Mouse (Mus musculus) midbrain, embryonic 15.5 days (tissue): Measurements from ENCODE around the gene Lbhd1. TPM values are rescaled to one million over a fixed set of nuclear protein-coding genes. Genes with fewer than 3 reads are reported as not detected.
"Not testable (repeated sequence)": the region's sequence is repeated elsewhere in the genome, so short reads cannot be mapped to it uniquely, and the experiment has no call there.

Experiments
- ATAC-seq: fragments of 200-750 bp; cut with Nextera tagmentation; replicated peaks from 2 replicates; pipeline ENCODE4 v1.8.0; 2017; ENCODE audit warnings: moderate TSS enrichment
- H3K27ac ChIP-seq: fragments of 300-500 bp; sonication (generic); 2 replicates; pipeline ENCODE4 v1.5.1; 2015; ENCODE audit warnings: mild to moderate bottlenecking, inconsistent platforms
- H3K27me3 ChIP-seq: fragments of 300-500 bp; sonication (generic); replicated peaks from 2 replicates; pipeline ENCODE4 v1.6.1; 2015; ENCODE audit warnings: inconsistent platforms
- H3K36me3 ChIP-seq: fragments of 300-500 bp; sonication (generic); replicated peaks from 2 replicates; pipeline ENCODE4 v1.6.1; 2015; ENCODE audit warnings: inconsistent platforms
- H3K4me1 ChIP-seq: fragments of 300-500 bp; sonication (generic); 2 replicates; pipeline ENCODE4 v1.6.1; 2015; ENCODE audit warnings: inconsistent platforms
- H3K4me2 ChIP-seq: fragments of 300-500 bp; sonication (generic); 2 replicates; pipeline ENCODE4 v1.6.1; 2015; ENCODE audit warnings: inconsistent platforms, mild to moderate bottlenecking, moderate library complexity
- H3K4me3 ChIP-seq: fragments of 300-500 bp; sonication (generic); 2 replicates; pipeline ENCODE4 v1.5.1; 2015; ENCODE audit warnings: mild to moderate bottlenecking, inconsistent platforms
- H3K9ac ChIP-seq: fragments of 300-500 bp; sonication (generic); 2 replicates; pipeline ENCODE4 v1.6.1; 2015; ENCODE audit warnings: mild to moderate bottlenecking, inconsistent platforms
- H3K9me3 ChIP-seq: fragments of 300-500 bp; sonication (generic); 2 replicates; pipeline ENCODE4 v1.6.1; 2016; ENCODE audit warnings: inconsistent platforms
- WGBS: fragments of 180-500 bp; shearing (Covaris S2); methylation state at CpG from one replicate; pipeline ENCODE4 v1.1.7; 2015; ENCODE audit warnings: mixed read lengths; 5-methylcytosine and 5-hydroxymethylcytosine counted together
- polyA plus RNA-seq: library from polyadenylated mRNA; unstranded; fragments of >200 nt; fragmentation: Nextera tagmentation; extraction: Ambion mirVana; gene quantifications from 2 replicates; pipeline ENCODE4 v1.2.1, GENCODE M21; 2015

Lbhd1 gene
- polyA plus RNA-seq, 1 experiment from 2014 or later = 36.5 TPM

DNA sequence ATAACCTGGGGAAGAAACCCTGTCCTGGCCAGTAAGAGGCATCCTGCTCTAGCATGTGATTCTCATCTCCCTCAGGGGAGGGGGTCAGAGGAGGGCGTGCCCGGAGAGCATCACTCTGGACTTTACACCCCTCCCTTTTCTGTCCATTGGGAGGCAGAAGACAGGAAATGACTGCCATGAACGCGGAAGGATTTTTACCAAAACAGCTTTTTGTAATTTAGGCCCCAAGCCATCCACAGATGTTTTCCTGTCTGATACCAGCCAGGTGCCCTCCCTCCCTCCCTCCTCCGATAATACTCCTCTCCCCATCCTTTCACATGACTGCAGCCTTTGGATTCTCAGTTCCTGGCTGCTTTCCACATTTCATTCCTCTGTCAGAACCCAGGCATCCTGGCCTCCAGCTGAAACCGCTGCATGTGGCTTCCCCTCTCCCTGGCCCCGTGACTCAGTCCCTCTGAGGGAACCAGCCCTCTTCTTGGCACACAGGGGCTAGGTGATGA is 33.1 kb upstream of the Lbhd1 start, which contains the start of gene Lrrn4cl:
Gene Lrrn4cl, plus strand, starts transcription at position 367 of the 500 bp plus-strand sequence.
- no peaks in the 10 kb centered on the region for H3K4me1 ChIP-seq
- WGBS = 47% methylated on average over 7 of the region's 7 CpGs
- H3K36me3 ChIP-seq = peaks cover 28% of the 10 kb centered on the region
- no peak within 1 kb of the TSS for H3K27ac ChIP-seq
- H3K4me3 ChIP-seq = no peak within 1 kb of the TSS
- H3K9ac ChIP-seq = no peak within 1 kb of the TSS
- H3K9me3 ChIP-seq = no peaks in the 10 kb centered on the region
- ATAC-seq = 0 out of 2 replicates have a peak, but pooled peaks have one; percentile 41
- no peaks in the 10 kb centered on the region for H3K27me3 ChIP-seq
- no peak within 1 kb of the TSS for H3K4me2 ChIP-seq

DNA sequence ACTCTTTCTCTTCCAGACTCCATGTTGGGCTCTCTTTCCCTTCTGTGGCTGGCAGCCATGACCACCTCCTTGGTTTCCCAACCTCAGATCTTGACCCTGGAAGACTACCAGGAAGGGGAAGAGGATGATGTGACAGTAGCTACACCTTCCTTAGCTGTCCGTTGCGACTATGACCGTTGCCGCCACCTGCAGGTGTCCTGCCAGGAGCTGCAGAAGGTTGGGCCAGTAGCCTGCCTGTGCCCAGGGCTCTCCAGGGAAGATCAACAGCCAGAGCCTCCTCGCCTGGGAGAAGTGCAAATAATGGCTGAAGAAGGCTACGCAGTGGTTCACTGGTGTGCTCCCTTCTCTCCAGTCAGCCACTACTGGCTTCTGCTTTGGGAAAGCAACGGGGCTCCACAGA is 31.9 kb upstream of the Lbhd1 start:
- Histone ChIP-seq H3K36me3 (peaks cover 16% of the 10 kb centered on the region), H3K27me3 (no peaks in the 10 kb centered on the region), H3K4me2 (no peak overlapping the region), H3K9ac (no peak overlapping the region), H3K4me1 (no peaks in the 10 kb centered on the region), H3K4me3 (no peak overlapping the region), H3K9me3 (no peaks in the 10 kb centered on the region), H3K27ac (no peak overlapping the region)
- ATAC-seq = no peak
- 56% methylated on average over 7 of the region's 7 CpGs for WGBS

DNA sequence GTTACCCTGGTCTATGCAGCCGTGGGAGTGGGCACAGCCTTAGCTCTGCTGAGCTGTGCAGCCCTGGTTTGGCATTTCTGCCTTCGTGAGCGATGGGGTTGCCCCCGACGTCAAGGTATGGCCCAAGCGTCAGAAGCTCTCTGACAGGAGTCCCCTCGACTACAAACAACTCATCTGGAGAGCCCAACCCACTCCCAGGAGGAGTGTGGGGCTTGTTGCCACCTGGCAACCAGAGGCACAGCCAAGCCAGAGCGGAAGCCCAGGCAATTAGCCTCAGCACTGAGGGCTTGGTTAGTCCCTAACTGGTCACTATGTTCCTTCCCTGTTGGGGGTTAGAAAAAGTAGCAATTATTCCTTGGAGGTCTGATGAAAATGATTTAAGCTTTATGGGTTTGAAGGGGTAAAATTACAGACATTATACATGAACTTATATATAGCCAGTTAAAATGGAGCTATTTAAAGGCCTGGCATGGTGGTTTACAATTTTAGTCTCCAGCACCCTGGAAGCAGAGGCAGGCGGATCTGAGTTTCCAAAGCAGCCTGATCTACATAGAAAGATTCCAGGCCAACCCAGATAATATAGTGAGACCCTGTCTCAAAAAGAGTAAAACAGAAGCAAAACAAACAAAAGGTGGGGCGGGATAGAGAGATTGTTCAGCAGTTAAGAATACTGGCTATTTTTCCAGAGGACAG is 31.1 kb upstream of the Lbhd1 start:
- Histone ChIP-seq H3K27ac (no peak overlapping the region), H3K9ac (no peak overlapping the region), H3K4me1 (no peaks in the 10 kb centered on the region), H3K9me3 (no peaks in the 10 kb centered on the region), H3K36me3 (peaks cover 9% of the 10 kb centered on the region), H3K27me3 (no peaks in the 10 kb centered on the region), H3K4me3 (no peak overlapping the region), H3K4me2 (no peak overlapping the region)
- ATAC-seq = no peak
- WGBS = 65% methylated on average over 10 of the region's 10 CpGs

DNA sequence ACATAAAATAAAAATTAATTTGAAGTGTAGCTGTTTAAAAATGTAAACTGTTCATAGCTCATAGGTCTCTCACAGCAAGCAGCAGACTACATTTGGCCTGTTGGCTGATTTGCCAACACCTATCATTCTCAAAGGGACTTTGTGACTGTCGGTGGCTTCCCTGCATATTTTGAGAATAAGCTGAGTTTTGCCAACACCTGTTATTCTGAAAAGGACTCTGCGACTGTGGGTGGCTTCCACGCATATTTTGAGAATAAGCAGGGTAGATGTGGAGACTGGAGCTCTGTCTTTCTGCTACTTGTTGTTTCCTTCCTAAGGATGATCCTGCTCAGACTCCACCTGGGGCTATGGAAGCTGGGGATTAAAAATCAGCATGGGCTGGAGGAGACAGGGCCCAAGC is 30.4 kb upstream of the Lbhd1 start:
- no peaks in the 10 kb centered on the region for H3K27me3 ChIP-seq
- peaks cover 7% of the 10 kb centered on the region; the same call in 1 of the 2 replicates for H3K36me3 ChIP-seq
- 83% methylated on average over 3 of the region's 3 CpGs for WGBS
- no peak overlapping the region for H3K27ac ChIP-seq
- no peak overlapping the region for H3K4me3 ChIP-seq
- no peaks in the 10 kb centered on the region for H3K9me3 ChIP-seq
- ATAC-seq = no peak
- H3K4me2 ChIP-seq = no peak overlapping the region
- no peak overlapping the region for H3K9ac ChIP-seq
- no peaks in the 10 kb centered on the region for H3K4me1 ChIP-seq

DNA sequence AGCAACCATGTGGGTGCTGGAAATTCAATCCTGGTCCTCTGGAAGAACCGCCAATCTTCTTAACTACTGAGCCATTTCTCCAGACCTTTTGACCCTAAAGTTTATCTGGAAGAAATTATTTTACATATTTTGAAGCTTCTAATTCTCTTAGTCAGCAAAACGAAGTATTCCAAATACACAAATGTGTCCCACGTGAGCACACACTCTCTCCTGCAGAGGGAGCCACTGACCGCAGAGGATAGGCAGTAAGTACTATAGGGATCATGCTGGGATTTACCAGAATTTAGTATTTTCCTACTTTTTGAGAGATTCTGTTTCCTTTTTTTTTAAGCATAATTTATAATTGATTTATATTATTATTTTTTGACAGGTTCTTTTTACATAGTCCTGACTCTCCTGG is 25.8 kb upstream of the Lbhd1 start:
- WGBS = 41% methylated on average over 4 of the region's 4 CpGs
- H3K9me3 ChIP-seq = no peaks in the 10 kb centered on the region
- H3K4me3 ChIP-seq = no peak overlapping the region
- no peak overlapping the region for H3K4me2 ChIP-seq
- no peak overlapping the region for H3K27ac ChIP-seq
- no peaks in the 10 kb centered on the region for H3K4me1 ChIP-seq
- no peak for ATAC-seq
- no peaks in the 10 kb centered on the region for H3K36me3 ChIP-seq
- no peaks in the 10 kb centered on the region for H3K27me3 ChIP-seq
- no peak overlapping the region for H3K9ac ChIP-seq

DNA sequence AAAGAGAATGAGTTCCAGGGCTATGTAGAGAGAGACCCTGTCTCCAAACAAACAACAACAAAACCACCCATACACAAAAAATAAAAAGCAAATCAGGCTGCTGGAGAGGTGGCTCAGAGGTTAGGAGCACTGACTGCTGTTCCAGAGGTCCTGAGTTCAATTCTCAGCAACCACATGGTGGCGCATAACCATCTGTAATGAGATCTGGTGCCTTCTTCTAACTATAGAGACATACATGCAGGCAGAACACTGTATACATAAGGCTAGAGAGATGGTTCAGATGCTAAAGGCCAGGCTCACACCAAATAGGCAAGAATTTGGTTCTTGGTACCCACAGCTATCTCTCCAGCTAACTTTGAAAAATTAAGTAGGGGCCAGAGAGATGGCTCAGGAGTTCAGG is 24.5 kb upstream of the Lbhd1 start:
- Histone ChIP-seq H3K9me3 (no peaks in the 10 kb centered on the region), H3K9ac (no peak overlapping the region), H3K4me3 (no peak overlapping the region), H3K4me1 (no peaks in the 10 kb centered on the region), H3K27me3 (no peaks in the 10 kb centered on the region), H3K27ac (no peak overlapping the region), H3K4me2 (no peak overlapping the region), H3K36me3 (no peaks in the 10 kb centered on the region)
- WGBS = 20% methylated on average over 1 of the region's 1 CpGs
- no peak for ATAC-seq

DNA sequence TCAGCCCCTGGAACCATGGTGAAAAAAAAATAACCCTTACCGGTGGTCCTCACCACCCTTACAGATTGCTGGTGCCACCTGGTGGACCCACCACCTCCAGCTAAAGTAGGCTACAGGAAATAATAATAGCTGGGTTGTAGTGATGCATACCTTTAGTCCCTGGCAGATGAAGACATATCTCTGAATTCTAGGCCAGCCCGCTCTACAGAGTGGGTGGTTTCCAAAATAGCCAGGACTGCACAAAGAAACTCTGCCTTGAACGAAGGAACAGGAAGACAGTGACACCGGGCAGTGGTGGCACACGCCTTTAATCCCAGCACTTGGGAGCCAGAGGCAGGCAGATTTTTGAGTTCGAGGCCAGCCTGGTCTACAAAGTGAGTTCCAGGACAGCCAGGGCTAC is 19.3 kb upstream of the Lbhd1 start:
- Histone ChIP-seq H3K27ac (no peak overlapping the region), H3K27me3 (no peaks in the 10 kb centered on the region), H3K9me3 (no peaks in the 10 kb centered on the region), H3K4me1 (no peaks in the 10 kb centered on the region), H3K9ac (no peak overlapping the region), H3K36me3 (no peaks in the 10 kb centered on the region), H3K4me3 (no peak overlapping the region), H3K4me2 (no peak overlapping the region)
- no peak for ATAC-seq
- 81% methylated on average over 6 of the region's 6 CpGs for WGBS

DNA sequence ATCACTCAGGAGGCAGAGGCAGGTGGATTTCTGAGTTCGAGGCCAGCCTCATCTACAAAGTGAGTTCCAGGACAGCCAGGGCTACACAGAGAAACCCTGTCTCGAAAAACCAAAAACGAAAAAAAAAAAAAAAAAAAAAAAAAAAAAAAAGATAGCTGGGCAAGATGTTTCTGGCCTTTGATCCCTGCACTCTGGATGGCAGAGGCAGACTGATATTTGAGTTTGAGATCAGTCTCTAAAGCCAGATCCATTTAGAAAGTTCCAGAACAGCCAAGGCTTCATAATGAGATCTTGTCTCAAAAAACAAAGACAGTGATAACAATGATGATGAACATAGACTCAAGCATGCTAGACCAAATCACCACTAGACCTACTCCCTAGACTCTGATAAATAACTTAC is 13.2 kb upstream of the Lbhd1 start:
- H3K4me3 ChIP-seq = peak overlapping the region; percentile 93; the same call in 1 of the 2 replicates
- H3K27me3 ChIP-seq, ATAC-seq, H3K9me3 ChIP-seq, H3K27ac ChIP-seq: not testable (repeated sequence)
- H3K9ac ChIP-seq = 0 out of 2 replicates have a peak overlapping the region, but pooled peaks have one; percentile 97
- peak overlapping the region; percentile 91 for H3K4me2 ChIP-seq
- peaks cover 15% of the 10 kb centered on the region for H3K4me1 ChIP-seq
- 79% methylated on average over 3 of the region's 3 CpGs for WGBS
- peaks cover 21% of the 10 kb centered on the region for H3K36me3 ChIP-seq

DNA sequence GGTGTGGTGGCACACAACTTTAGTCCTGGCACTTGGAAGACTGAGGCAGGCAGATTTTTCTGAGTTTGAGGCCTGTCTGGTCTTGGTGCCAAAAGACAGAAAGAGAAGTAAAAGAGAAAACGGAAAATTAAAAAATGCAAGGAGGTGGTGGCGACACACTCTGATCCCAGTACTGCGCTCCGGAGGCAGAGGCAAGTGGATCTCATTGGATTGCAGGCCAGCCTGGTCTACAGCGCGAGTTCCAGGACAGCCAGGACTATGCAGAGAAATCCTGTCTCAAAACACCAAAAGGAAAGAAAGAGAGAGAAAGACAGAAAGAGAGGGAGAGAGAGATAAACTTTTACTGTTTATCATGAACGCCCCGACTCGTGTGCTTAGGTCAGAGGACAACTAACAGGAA is 12.7 kb upstream of the Lbhd1 start:
- 66% methylated on average over 9 of the region's 9 CpGs for WGBS
- peak; percentile 64 for ATAC-seq
- peak overlapping the region; percentile 91 for H3K4me2 ChIP-seq
- no peaks in the 10 kb centered on the region for H3K9me3 ChIP-seq
- H3K36me3 ChIP-seq = peaks cover 24% of the 10 kb centered on the region
- peak overlapping the region; percentile 97 for H3K9ac ChIP-seq
- H3K4me3 ChIP-seq = peak overlapping the region; percentile 93
- H3K27ac ChIP-seq = peak overlapping the region; percentile 79
- peaks cover 15% of the 10 kb centered on the region for H3K4me1 ChIP-seq
- H3K27me3 ChIP-seq = no peaks in the 10 kb centered on the region

DNA sequence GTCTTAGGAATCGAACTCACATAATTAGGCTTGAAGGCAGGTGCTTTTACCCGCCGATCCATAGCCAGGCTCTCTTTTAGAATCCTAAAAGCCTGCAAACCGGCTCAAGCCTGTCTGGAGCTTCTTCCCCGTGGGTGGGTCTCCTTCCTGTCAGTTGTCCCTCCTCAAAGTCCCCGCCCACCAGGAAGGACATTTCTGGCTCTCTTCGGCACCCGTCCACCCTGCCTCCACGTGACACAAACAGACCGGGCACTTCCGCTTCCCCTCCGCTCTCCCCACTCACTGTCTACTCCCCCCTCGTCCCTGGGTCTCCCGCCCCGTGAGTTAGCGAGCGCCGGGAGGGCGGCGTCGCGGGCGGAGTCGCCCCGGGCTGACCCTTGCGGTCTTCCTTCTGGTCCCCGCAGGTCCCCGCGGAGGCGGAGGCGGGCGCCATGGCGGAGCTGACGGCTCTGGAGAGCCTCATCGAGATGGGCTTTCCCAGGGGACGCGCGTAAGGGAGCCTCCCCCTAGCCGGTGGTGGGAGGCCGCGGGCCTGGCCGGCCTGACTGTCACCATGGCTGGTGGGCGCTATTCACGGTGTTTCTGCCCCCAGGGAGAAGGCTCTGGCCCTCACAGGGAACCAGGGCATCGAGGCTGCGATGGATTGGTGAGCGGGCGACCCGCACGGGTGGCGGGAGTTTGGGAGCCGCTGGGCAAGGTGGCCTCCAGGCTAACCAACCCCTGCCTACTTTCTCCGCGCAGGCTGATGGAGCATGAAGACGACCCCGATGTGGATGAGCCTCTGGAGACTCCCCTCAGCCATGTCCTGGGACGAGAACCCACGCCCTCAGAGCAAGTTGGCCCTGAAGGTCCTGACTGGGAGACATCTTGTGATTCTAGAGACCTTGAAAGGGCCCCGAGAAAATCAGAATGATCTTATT is 12.0 kb upstream of the Lbhd1 start, which contains the start of gene Ubxn1:
Gene Ubxn1, plus strand, starts transcription at position 230 of the 920 bp plus-strand sequence.
- H3K9ac ChIP-seq = peak within 1 kb of the TSS; percentile 97
- peak; percentile 98 for ATAC-seq
- H3K36me3 ChIP-seq = peaks cover 27% of the 10 kb centered on the region
- no peaks in the 10 kb centered on the region for H3K9me3 ChIP-seq
- peak within 1 kb of the TSS; percentile 91 for H3K4me2 ChIP-seq
- H3K27ac ChIP-seq = peak within 1 kb of the TSS; percentile 79
- under 1% methylated on average over 58 of the region's 59 CpGs for WGBS
- H3K4me1 ChIP-seq = peaks cover 15% of the 10 kb centered on the region
- H3K27me3 ChIP-seq = no peaks in the 10 kb centered on the region
- peak within 1 kb of the TSS; percentile 93 for H3K4me3 ChIP-seq

DNA sequence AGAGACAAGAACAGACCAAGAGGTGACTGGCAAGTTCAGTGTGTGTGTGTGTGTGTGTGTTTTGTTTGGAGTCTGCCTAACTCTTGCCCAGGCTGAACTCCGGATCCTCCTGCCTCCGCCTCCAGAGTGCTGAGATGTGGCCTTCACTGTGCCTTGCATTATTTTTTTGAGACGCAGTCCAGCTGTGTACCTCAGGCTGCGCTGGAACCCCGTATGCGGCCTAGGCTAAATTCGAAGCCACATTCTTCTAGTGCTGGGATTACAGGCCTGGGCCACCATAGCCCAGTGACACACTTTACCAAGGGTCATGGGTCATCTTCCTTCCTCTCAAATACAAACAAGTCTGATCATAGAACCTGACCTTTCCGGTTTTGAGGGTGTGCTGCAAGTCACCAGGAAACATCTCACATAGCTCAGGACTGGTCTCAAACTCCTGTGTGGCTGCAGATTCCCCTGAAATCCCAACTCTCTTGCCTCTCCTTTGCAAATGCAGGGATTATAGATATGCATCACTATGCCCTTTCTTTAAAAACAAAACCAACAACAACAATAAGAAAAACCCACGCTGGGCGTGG is 11.2 kb upstream of the Lbhd1 start:
- H3K27me3 ChIP-seq = no peaks in the 10 kb centered on the region
- no peak overlapping the region for H3K27ac ChIP-seq
- peaks cover 28% of the 10 kb centered on the region for H3K36me3 ChIP-seq
- H3K9me3 ChIP-seq = no peaks in the 10 kb centered on the region
- ATAC-seq = no peak
- peaks cover 15% of the 10 kb centered on the region for H3K4me1 ChIP-seq
- peak overlapping the region; percentile 93 for H3K4me3 ChIP-seq
- H3K9ac ChIP-seq = peak overlapping the region; percentile 97
- WGBS = 84% methylated on average over 10 of the region's 10 CpGs
- peak overlapping the region; percentile 91 for H3K4me2 ChIP-seq

DNA sequence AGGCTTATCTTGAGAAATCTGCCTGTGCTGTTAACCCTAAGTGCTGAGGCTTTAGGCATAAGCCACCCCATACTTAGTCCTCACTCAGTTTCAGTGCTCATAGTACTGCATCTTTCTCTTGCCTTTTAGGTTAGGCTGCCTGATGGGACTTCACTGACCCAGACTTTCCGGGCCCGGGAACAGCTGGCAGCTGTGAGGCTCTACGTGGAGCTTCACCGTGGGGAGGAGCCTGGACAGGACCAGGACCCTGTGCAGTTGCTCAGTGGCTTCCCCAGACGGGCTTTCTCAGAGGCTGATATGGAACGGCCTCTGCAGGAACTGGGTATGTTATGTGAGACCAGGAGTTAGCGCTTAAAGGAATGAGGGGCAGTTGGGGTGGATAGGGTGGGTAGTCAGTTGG is 8.5 kb upstream of the Lbhd1 start:
- Histone ChIP-seq H3K4me1 (peaks cover 23% of the 10 kb centered on the region), H3K27me3 (no peaks in the 10 kb centered on the region), H3K9ac (no peak overlapping the region), H3K36me3 (peaks cover 28% of the 10 kb centered on the region), H3K4me2 (no peak overlapping the region), H3K27ac (no peak overlapping the region), H3K9me3 (no peaks in the 10 kb centered on the region), H3K4me3 (no peak overlapping the region)
- WGBS = 93% methylated on average over 7 of the region's 7 CpGs
- no peak for ATAC-seq
